Mouse (Mus musculus) myocyte (in vitro differentiated cells): Measurements from ENCODE around the gene Ptk6. TPM values are rescaled to one million over a fixed set of nuclear protein-coding genes. Genes with fewer than 3 reads are reported as not detected.
"Not testable (repeated sequence)": the region's sequence is repeated elsewhere in the genome, so short reads cannot be mapped to it uniquely, and the experiment has no call there.

Source experiments
- H3K27me3 ChIP-seq: one replicate; pipeline ENCODE4 v1.6.1; 2011; ENCODE audit not compliant: control insufficient read depth, insufficient read depth, insufficient read length
- H3K36me3 ChIP-seq: one replicate; pipeline ENCODE4 v1.6.1; 2011; ENCODE audit not compliant: control insufficient read depth, insufficient read depth
- H3K4me2 ChIP-seq: one replicate; pipeline ENCODE4 v1.6.1; 2011; ENCODE audit warnings: low read depth, control low read depth
- H3K4me3 ChIP-seq: one replicate; pipeline ENCODE4 v1.5.1; 2011; ENCODE audit warnings: mild to moderate bottlenecking, control low read depth, moderate library complexity
- H3K79me2 ChIP-seq: one replicate; pipeline ENCODE4 v1.6.1; 2011; ENCODE audit not compliant: control insufficient read depth, insufficient read depth
- H3ac ChIP-seq: one replicate; pipeline ENCODE4 v1.6.1; 2011; ENCODE audit not compliant: control insufficient read depth, insufficient read length
- CEBPB ChIP-seq: IDR thresholded peaks from 2 replicates; pipeline ENCODE4 v1.6.1; 2011; ENCODE audit warnings: mild to moderate bottlenecking, moderate library complexity; ENCODE audit not compliant: poor library complexity, insufficient read depth, severe bottlenecking
- E2F4 ChIP-seq: IDR thresholded peaks from one replicate; pipeline ENCODE4 v1.6.1; 2011; ENCODE audit warnings: mild to moderate bottlenecking, control low read depth, moderate library complexity; ENCODE audit not compliant: insufficient read depth
- MAX ChIP-seq: IDR thresholded peaks from one replicate; pipeline ENCODE4 v1.6.1; 2011; ENCODE audit warnings: low read depth, mild to moderate bottlenecking, control low read depth
- MYOD1 ChIP-seq, 3 experiments: IDR thresholded peaks; one replicate each; pipeline ENCODE4 v1.6.1; 2011; ENCODE audit warnings: control low read depth in 2 of 3, low read depth in 2 of 3, mild to moderate bottlenecking in 2 of 3, moderate library complexity in 1 of 3; ENCODE audit not compliant: insufficient read length in 2 of 3, control insufficient read depth in 1 of 3
- MYOG ChIP-seq, 3 experiments: IDR thresholded peaks; one replicate each; pipeline ENCODE4 v1.6.1; 2011; ENCODE audit warnings: control low read depth in 2 of 3, low read depth in 2 of 3, mild to moderate bottlenecking in 2 of 3; ENCODE audit not compliant: insufficient read length in 2 of 3, control insufficient read depth in 1 of 3, insufficient read depth in 1 of 3
- POLR2A ChIP-seq: IDR thresholded peaks from one replicate; pipeline ENCODE4 v1.6.1; 2011; ENCODE audit warnings: low read depth, mild to moderate bottlenecking, control low read depth, moderate library complexity; ENCODE audit not compliant: insufficient read length
- POLR2AphosphoS2 ChIP-seq: IDR thresholded peaks from one replicate; pipeline ENCODE4 v1.6.1; 2011; ENCODE audit warnings: low read depth, control low read depth; ENCODE audit not compliant: insufficient read length
- REST ChIP-seq: IDR thresholded peaks from one replicate; pipeline ENCODE4 v1.6.1; 2011; ENCODE audit warnings: mild to moderate bottlenecking, control low read depth, moderate library complexity; ENCODE audit not compliant: insufficient read depth, insufficient read length
- SRF ChIP-seq: IDR thresholded peaks from one replicate; pipeline ENCODE4 v1.6.1; 2011; ENCODE audit warnings: low read depth; ENCODE audit not compliant: control insufficient read depth, insufficient read length
- TCF12 ChIP-seq: IDR thresholded peaks from one replicate; pipeline ENCODE4 v1.6.1; 2011; ENCODE audit warnings: mild to moderate bottlenecking, control low read depth; ENCODE audit not compliant: poor library complexity, insufficient read depth, severe bottlenecking
- TCF3 ChIP-seq: IDR thresholded peaks from one replicate; pipeline ENCODE4 v1.6.1; 2011; ENCODE audit warnings: low read depth, control low read depth; ENCODE audit not compliant: insufficient read length
- USF1 ChIP-seq: IDR thresholded peaks from one replicate; pipeline ENCODE4 v1.6.1; 2011; ENCODE audit warnings: low read depth, mild to moderate bottlenecking, control low read depth, moderate library complexity
- polyA plus RNA-seq: library from polyadenylated mRNA; unstranded; fragments of >200 nt; fragmentation: generic; extraction: Trizol; gene quantifications from one replicate; pipeline ENCODE4 v1.2.1, GENCODE M21; 2012; ENCODE audit warnings: missing spikeins

Ptk6 gene
- polyA plus RNA-seq, 1 experiment: 0.01 TPM

GRCm38 (mm10) chr2:181201606-181202005 is 983 bp downstream of the Ptk6 start:
- Histone ChIP-seq H3K79me2 (no peaks in the 10 kb centered on the region), H3ac (no peak overlapping the region), H3K27me3 (peaks cover 51% of the 10 kb centered on the region), H3K4me2 (no peak overlapping the region), H3K4me3 (no peak overlapping the region), H3K36me3 (no peaks in the 10 kb centered on the region)
- TF ChIP-seq POLR2A (no peak), MYOG (IDR thresholded peaks at IDR 0.05; ENCODE audit: control insufficient read depth in 1 of 3, insufficient read depth in 1 of 3, insufficient read length in 2 of 3, low read depth in 2 of 3) (no peak), POLR2AphosphoS2 (no peak)

DNA sequence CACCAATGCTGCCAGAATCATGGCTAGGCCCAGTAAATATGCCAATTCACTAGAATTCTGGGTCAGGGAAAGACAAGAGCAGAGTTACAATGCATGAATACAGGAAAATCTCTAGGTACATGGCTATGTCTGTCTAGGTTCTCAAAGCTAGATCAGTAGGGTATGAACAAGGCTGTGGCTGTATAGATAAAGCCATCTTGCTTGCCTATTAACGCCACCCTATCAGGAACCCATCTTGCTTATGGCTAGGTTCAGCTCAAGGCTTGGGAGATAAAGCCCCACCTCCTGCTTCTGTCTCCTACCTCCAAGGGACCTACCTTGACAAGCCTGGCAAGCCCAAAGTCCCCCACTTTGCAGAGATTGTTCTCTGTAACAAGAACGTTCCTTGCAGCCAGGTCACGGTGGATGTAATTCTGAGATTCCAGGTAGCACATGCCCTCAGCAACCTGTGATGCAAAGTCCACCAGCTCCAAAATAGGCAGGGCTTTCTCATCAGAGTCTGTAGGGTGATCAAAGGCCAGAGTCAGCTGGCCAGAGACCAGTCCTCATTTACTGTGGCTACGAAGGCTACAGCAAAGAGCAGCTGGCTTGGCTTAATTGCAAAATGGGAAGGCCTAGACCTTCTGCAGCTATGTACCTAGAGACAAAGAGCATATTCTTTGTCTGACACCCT is 5.8 kb downstream of the Ptk6 start:
- Histone ChIP-seq H3K79me2 (no peaks in the 10 kb centered on the region), H3K27me3 (peaks cover 33% of the 10 kb centered on the region), H3K36me3 (no peaks in the 10 kb centered on the region), H3K4me3 (no peak overlapping the region), H3ac (no peak overlapping the region), H3K4me2 (no peak overlapping the region)
- no peak for TF ChIP-seq TCF12
- TF ChIP-seq MYOG (IDR thresholded peaks at IDR 0.05; ENCODE audit: control insufficient read depth in 1 of 3, insufficient read depth in 1 of 3, insufficient read length in 2 of 3, low read depth in 2 of 3): no peak
- TF ChIP-seq E2F4: no peak
- TF ChIP-seq POLR2A: no peak
- no peak for TF ChIP-seq USF1
- no peak for TF ChIP-seq MYOD1 (IDR thresholded peaks at IDR 0.05; ENCODE audit: control insufficient read depth in 1 of 3, insufficient read length in 2 of 3, low read depth in 2 of 3)
- TF ChIP-seq MAX: no peak
- no peak for TF ChIP-seq SRF
- TF ChIP-seq POLR2AphosphoS2: no peak

DNA sequence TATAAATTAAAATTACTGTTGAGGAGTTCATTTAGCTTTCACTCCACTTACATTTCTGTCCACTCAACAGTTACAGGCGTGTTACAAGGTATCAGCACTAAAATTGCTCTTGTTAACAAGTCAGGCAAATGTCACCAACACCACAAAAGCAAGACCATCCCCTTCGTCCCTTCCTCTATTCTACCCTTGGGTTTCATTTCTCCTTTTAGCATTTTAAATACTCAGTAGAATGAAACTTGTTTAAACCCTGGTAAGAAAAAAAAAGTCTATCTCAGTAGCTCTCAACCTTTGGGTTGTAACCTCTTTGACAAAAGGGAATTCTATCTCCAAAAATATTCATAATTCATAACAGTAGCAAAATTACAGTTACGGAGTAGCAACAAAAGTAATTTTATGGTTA is 9.5 kb downstream of the Ptk6 start:
- H3K4me3 ChIP-seq: no peak overlapping the region
- peaks cover 11% of the 10 kb centered on the region for H3K27me3 ChIP-seq
- no peak overlapping the region for H3ac ChIP-seq
- no peaks in the 10 kb centered on the region for H3K36me3 ChIP-seq
- no peak for TF ChIP-seq MYOD1 (IDR thresholded peaks at IDR 0.05; ENCODE audit: control insufficient read depth in 1 of 3, insufficient read length in 2 of 3, low read depth in 2 of 3)
- no peak for TF ChIP-seq USF1
- TF ChIP-seq SRF: no peak
- no peak for TF ChIP-seq CEBPB
- TF ChIP-seq E2F4: no peak
- no peak for TF ChIP-seq POLR2A
- TF ChIP-seq POLR2AphosphoS2: no peak
- TF ChIP-seq TCF12: no peak
- no peak for TF ChIP-seq MYOG (IDR thresholded peaks at IDR 0.05; ENCODE audit: control insufficient read depth in 1 of 3, insufficient read depth in 1 of 3, insufficient read length in 2 of 3, low read depth in 2 of 3)
- no peak for TF ChIP-seq MAX
- no peak for TF ChIP-seq REST
- TF ChIP-seq TCF3: no peak
- H3K4me2 ChIP-seq: no peak overlapping the region
- no peaks in the 10 kb centered on the region for H3K79me2 ChIP-seq

- no peak overlapping the region for H3K4me3 ChIP-seq
- H3K4me2 ChIP-seq: no peak overlapping the region
- TF ChIP-seq SRF (no peak), USF1 (no peak), MAX (no peak), POLR2AphosphoS2 (no peak), CEBPB (no peak), POLR2A (no peak), TCF12 (no peak), E2F4 (no peak), REST (no peak), TCF3 (no peak), MYOG (IDR thresholded peaks at IDR 0.05; ENCODE audit: control insufficient read depth in 1 of 3, insufficient read depth in 1 of 3, insufficient read length in 2 of 3, low read depth in 2 of 3) (no peak), MYOD1 (IDR thresholded peaks at IDR 0.05; ENCODE audit: control insufficient read depth in 1 of 3, insufficient read length in 2 of 3, low read depth in 2 of 3) (no peak)
- H3K36me3 ChIP-seq: no peaks in the 10 kb centered on the region
- H3ac ChIP-seq: no peak overlapping the region
- no peaks in the 10 kb centered on the region for H3K79me2 ChIP-seq
- peaks cover 9% of the 10 kb centered on the region for H3K27me3 ChIP-seq
Observed at GRCm38 (mm10) chr2:181191936-181192335, 10.7 kb downstream of the Ptk6 start.

GRCm38 (mm10) chr2:181191385-181191784 is 11.2 kb downstream of the Ptk6 start:
- not testable (repeated sequence) for H3K4me3 ChIP-seq, H3K79me2 ChIP-seq, H3K4me2 ChIP-seq, H3K27me3 ChIP-seq, H3ac ChIP-seq, H3K36me3 ChIP-seq
